Mouse (Mus musculus) intestine, postnatal 0 days (tissue): ENCODE measurements around the gene Abcc5. TPM values are rescaled to one million over a fixed set of nuclear protein-coding genes. Genes with fewer than 3 reads are reported as not detected.

Source experiments
- ATAC-seq: fragments of 200-750 bp; cut with Nextera tagmentation; 2 replicates; pipeline ENCODE4 v1.8.0; 2017; ENCODE audit warnings: mild to moderate bottlenecking, moderate TSS enrichment, moderate library complexity
- H3K27ac ChIP-seq: fragments of 300-500 bp; sonication (generic); 2 replicates; pipeline ENCODE4 v1.5.1; 2014; ENCODE audit warnings: mild to moderate bottlenecking, low read depth, low read length, moderate library complexity
- H3K27me3 ChIP-seq: fragments of 300-500 bp; sonication (generic); replicated peaks from 2 replicates; pipeline ENCODE4 v1.6.1; 2014; ENCODE audit warnings: low read length, mixed read lengths; ENCODE audit not compliant: control insufficient read depth, insufficient read depth
- H3K36me3 ChIP-seq: fragments of 300-500 bp; sonication (generic); 2 replicates; pipeline ENCODE4 v1.6.1; 2014; ENCODE audit warnings: mild to moderate bottlenecking, moderate library complexity; ENCODE audit not compliant: control insufficient read depth, insufficient read depth
- H3K4me1 ChIP-seq: fragments of 300-500 bp; sonication (generic); replicated peaks from 2 replicates; pipeline ENCODE4 v1.6.1; 2014; ENCODE audit warnings: antibody characterized with exemption, low read length, mixed read lengths; ENCODE audit not compliant: control insufficient read depth, insufficient read depth
- H3K4me2 ChIP-seq: fragments of 300-500 bp; sonication (generic); replicated peaks from 2 replicates; pipeline ENCODE4 v1.6.1; 2014; ENCODE audit warnings: low read depth, mild to moderate bottlenecking, moderate library complexity
- H3K4me3 ChIP-seq: fragments of 300-500 bp; sonication (generic); 2 replicates; pipeline ENCODE4 v1.5.1; 2014; ENCODE audit warnings: low read depth, low read length
- H3K9ac ChIP-seq: fragments of 300-500 bp; sonication (generic); 2 replicates; pipeline ENCODE4 v1.6.1; 2014; ENCODE audit warnings: mild to moderate bottlenecking, low read depth, low read length
- H3K9me3 ChIP-seq: fragments of 300-500 bp; sonication (generic); 2 replicates; pipeline ENCODE4 v1.6.1; 2016; ENCODE audit warnings: mixed run types; ENCODE audit not compliant: control insufficient read depth
- CTCF ChIP-seq: sonication (generic); IDR thresholded peaks from 2 replicates; pipeline ENCODE4 v1.5.1; 2016; ENCODE audit warnings: low read depth, mild to moderate bottlenecking, control low read depth, antibody characterized with exemption, moderate library complexity
- WGBS: fragments of 180-500 bp; shearing (Covaris S2); extraction: QIAGEN DNeasy Blood & Tissue Kit; methylation state at CpG from one replicate; pipeline ENCODE4 v1.1.7; 2014; 5-methylcytosine and 5-hydroxymethylcytosine counted together
- polyA plus RNA-seq: library from polyadenylated mRNA; unstranded; fragments of >200 nt; fragmentation: Nextera tagmentation; extraction: Ambion mirVana; gene quantifications from 2 replicates; pipeline ENCODE4 v1.2.1, GENCODE M21; 2015

Gene Abcc5
- polyA plus RNA-seq, 1 experiment from 2014 or later = 11.5 TPM

DNA sequence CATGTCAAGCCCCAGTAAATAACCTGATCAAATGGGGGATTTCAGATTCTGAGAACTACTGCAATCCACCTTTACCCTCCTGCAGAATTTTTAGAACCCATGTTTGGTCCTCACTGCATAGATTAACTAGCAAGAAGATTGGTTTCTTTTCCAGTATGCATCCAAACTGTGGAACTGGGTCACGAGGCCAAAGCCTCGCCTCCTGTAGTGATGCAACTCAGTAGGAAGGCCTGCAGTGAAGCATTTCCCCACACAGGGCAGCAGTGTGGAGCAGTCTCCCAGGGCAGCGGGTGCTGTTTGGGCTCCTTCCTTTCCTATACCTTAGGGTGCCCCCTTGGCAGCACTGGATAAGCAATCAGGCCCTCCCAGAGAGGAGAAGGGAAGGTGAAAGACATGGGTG lies 24.6 kb downstream of the Abcc5 start:
- Histone ChIP-seq H3K4me1 (no peaks in the 10 kb centered on the region), H3K27ac (no peak overlapping the region), H3K27me3 (no peaks in the 10 kb centered on the region), H3K4me3 (no peak overlapping the region), H3K36me3 (peaks cover 9% of the 10 kb centered on the region), H3K9ac (no peak overlapping the region), H3K4me2 (no peak overlapping the region), H3K9me3 (no peaks in the 10 kb centered on the region)
- 64% methylated on average over 3 of the region's 3 CpGs for WGBS
- no peak for TF ChIP-seq CTCF
- ATAC-seq = no peak

DNA sequence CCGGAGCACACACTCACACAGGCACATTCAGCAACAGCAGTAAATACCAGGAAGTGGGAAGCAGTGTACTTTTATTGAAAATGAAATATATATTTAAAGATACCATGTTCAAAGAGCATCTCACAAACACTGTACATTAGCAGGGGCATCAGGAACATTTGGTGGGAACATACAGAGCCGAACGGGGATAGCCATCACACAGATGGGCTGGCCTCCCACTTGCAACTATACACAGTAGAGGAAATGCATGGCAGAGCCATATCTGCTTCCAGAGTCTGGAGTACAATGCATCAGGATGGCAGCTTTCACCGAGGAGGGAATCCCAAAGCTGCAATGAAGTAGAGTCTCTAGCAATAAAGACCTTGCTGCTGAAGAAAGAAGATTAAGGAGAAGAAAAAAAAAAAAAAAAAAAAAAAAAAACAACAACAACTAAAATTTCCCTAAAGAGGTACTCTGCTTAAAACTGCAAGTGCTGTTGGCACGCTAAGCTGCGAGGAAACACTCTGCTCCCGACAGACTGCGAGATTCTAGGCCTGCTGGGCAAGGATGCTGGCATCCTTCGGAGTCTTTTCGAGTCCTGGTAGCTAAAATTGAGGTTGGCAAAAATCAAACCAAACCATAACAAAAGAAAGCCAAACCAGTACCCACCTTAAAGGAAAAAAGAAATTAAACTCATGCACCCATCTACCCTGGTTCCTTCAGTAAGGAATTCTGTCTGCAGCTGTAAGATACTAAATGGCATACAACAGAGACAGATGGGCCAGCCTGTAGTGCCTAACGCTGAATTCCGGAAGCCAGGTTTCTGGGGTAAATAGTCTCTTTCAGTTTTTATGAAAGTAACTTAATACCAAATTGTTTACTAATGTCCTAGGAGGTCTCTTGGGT lies 25.2 kb downstream of the Abcc5 start:
- no peak for TF ChIP-seq CTCF
- Histone ChIP-seq H3K4me2 (no peak overlapping the region), H3K4me3 (no peak overlapping the region), H3K9me3 (no peaks in the 10 kb centered on the region), H3K9ac (no peak overlapping the region), H3K4me1 (no peaks in the 10 kb centered on the region), H3K36me3 (peaks cover 14% of the 10 kb centered on the region), H3K27me3 (no peaks in the 10 kb centered on the region), H3K27ac (no peak overlapping the region)
- ATAC-seq = no peak
- WGBS = 92% methylated on average over 12 of the region's 12 CpGs

DNA sequence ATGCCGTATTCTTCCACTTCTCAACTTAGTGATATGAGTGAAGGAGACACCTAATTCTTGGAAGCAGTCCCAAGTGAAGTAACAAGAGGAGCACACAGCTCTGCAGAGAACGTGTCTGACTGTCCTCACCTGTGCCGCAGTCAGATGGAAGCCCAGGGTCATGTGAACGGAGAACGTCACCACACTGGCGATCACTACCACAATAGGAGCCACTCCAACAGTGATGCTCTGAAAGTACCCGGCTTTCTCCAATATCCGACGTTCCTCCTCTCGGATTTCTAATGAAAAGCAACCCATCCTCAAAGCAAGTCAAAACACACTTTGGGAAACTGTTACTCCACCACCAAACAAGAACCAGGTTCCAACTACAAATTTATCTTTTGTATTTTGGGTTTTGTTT lies 29.3 kb downstream of the Abcc5 start:
- no peak overlapping the region for H3K27ac ChIP-seq
- 92% methylated on average over 10 of the region's 10 CpGs for WGBS
- no peak overlapping the region for H3K4me2 ChIP-seq
- no peak for TF ChIP-seq CTCF
- H3K27me3 ChIP-seq = no peaks in the 10 kb centered on the region
- H3K4me3 ChIP-seq = no peak overlapping the region
- no peaks in the 10 kb centered on the region for H3K4me1 ChIP-seq
- H3K9ac ChIP-seq = no peak overlapping the region
- no peak for ATAC-seq
- no peaks in the 10 kb centered on the region for H3K9me3 ChIP-seq
- H3K36me3 ChIP-seq = peaks cover 11% of the 10 kb centered on the region; the same call in 1 of the 2 replicates

DNA sequence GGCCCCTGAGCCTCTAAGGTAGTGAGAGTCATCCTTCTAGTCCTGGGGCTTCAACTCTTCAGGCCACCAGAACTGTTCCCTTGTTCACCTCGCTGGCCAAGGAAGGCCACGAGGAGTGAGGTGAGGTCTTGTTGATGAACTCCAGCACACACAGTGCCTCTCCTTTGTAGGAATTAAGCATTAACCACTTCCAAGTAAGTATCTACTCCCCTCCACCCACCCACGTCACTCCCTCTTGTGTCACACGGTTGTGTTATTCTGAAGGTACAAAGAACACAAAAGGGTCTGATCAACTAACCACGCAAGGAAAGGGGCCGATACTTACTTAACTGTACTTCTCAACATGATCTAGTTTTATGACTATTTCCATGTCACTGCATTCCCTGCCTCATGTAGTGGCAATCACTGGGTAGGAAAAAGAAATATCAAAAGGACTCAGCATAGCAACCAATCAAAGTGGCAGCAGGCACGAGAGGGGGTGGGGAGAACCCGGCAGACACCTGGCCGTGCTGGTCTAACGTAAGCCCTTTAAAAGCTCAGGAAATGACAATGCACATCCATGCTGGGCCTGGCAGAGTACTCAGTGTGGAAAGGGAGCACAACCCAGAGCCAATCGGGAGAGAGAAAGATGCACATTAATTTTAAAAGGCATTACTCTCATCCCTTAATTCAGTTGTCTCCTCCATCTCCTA lies 30.8 kb downstream of the Abcc5 start:
- no peak overlapping the region for H3K4me2 ChIP-seq
- no peak overlapping the region for H3K9ac ChIP-seq
- H3K27ac ChIP-seq = no peak overlapping the region
- H3K36me3 ChIP-seq = peaks cover 11% of the 10 kb centered on the region; the same call in 1 of the 2 replicates
- no peaks in the 10 kb centered on the region for H3K27me3 ChIP-seq
- no peak for ATAC-seq
- no peak overlapping the region for H3K4me3 ChIP-seq
- H3K9me3 ChIP-seq = no peaks in the 10 kb centered on the region
- WGBS = 83% methylated on average over 11 of the region's 11 CpGs
- no peaks in the 10 kb centered on the region for H3K4me1 ChIP-seq
- no peak for TF ChIP-seq CTCF

DNA sequence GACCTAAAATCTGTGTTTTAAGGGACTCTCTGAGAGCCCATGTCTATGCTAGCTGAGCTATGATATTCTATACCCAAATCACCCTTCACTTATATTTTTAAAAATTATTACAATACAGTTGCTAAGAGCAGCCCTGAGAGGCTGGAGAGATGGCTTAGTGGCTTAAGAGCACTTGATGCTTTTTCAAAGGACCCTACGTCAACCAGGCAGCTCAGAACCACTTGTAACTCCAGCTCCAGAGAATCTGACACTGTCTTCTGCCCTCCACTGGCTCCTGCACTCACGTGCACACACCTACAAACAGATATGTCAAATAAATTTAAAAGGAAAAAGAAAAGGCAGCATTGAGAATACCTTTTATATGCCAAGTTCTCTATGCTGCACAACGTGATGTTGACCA lies 34.4 kb downstream of the Abcc5 start:
- no peak for TF ChIP-seq CTCF
- H3K9me3 ChIP-seq = no peaks in the 10 kb centered on the region

DNA sequence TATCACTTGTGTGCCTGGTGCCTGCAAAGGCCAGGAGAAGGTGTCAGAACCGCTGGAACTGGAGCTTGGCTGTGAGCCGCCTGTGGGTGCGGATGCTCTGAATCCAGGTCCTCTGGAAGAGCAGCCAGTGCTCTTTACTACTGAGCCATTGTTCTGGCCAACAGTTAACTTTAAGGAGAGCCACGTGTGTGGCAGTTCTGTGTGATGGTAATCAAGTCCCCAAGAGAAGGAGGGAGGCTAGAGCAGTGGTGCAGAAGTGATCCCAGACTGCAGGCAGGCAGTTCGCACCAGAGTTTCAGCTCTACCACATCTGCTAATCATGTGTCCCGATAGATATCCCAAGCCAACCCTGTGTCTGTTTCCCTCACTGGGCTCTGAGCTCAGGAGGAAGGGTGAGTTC lies 36.0 kb downstream of the Abcc5 start:
- Histone ChIP-seq H3K4me1 (no peaks in the 10 kb centered on the region), H3K27me3 (no peaks in the 10 kb centered on the region), H3K4me2 (no peak overlapping the region), H3K9me3 (no peaks in the 10 kb centered on the region), H3K9ac (no peak overlapping the region), H3K4me3 (no peak overlapping the region), H3K27ac (no peak overlapping the region), H3K36me3 (peaks cover 8% of the 10 kb centered on the region; the same call in 1 of the 2 replicates)
- TF ChIP-seq CTCF = no peak
- WGBS = 78% methylated on average over 6 of the region's 6 CpGs
- ATAC-seq = no peak

More for the DNA sequence above, 34.4 kb downstream of the Abcc5 start:
- no peak overlapping the region for H3K9ac ChIP-seq
- no peak for ATAC-seq
- 89% methylated on average over 3 of the region's 3 CpGs for WGBS
- no peaks in the 10 kb centered on the region for H3K4me1 ChIP-seq
- no peak overlapping the region for H3K4me2 ChIP-seq
- no peak overlapping the region for H3K4me3 ChIP-seq
- H3K36me3 ChIP-seq = peaks cover 13% of the 10 kb centered on the region; the same call in 1 of the 2 replicates
- no peak overlapping the region for H3K27ac ChIP-seq
- no peaks in the 10 kb centered on the region for H3K27me3 ChIP-seq
